Mouse (Mus musculus) testis, adult 2 months (tissue): Measurements from ENCODE around the gene Mdh1.

ENCODE experiments used
- CTCF ChIP-seq: fragments of 200-500 bp; IDR thresholded peaks from 2 replicates; pipeline ENCODE4 v1.5.1; 2012; ENCODE audit warnings: low read depth, mild to moderate bottlenecking, inconsistent platforms, low read length, moderate library complexity; ENCODE audit not compliant: control insufficient read depth, insufficient read depth, insufficient replicate concordance
- POLR2A ChIP-seq: fragments of 200-500 bp; IDR thresholded peaks from 2 replicates; pipeline ENCODE4 v1.6.1; 2012; ENCODE audit warnings: low read depth, mild to moderate bottlenecking, inconsistent platforms, low read length, moderate library complexity; ENCODE audit not compliant: control insufficient read depth

GRCm38 (mm10) chr11:21569456-21570108 lies 2.6 kb downstream of the Mdh1 start:
- no peak for TF ChIP-seq CTCF
- no peak for TF ChIP-seq POLR2A
